Mouse (Mus musculus): ENCODE data around the gene Prc1. TPM values are rescaled to one million over a fixed set of nuclear protein-coding genes. Genes with fewer than 3 reads are reported as not detected.

The Prc1 gene
- total and polyA plus RNA-seq, 2 experiments from 2014 or later = 12.9 to 14.1 TPM

GRCm38 (mm10) chr7:80296462-80296861 lies 2.2 kb downstream of the Prc1 start:
- Histone ChIP-seq H3K4me2 (ENCODE audit: low read depth, low read length, poor library complexity, severe bottlenecking) (no peak overlapping the region), H3K27me3 (ENCODE audit: insufficient read depth, low read length) (no peaks in the 10 kb centered on the region), H3K9ac (replicated peaks; ENCODE audit: low read length, poor library complexity, severe bottlenecking) (no peak overlapping the region), H3K27ac (ENCODE audit: low read depth, low read length) (no peak overlapping the region), H3K4me1 (ENCODE audit: insufficient read depth, low read length) (no peaks in the 10 kb centered on the region), H3K9me3 (ENCODE audit: low read length) (no peaks in the 10 kb centered on the region), H3K4me3 (ENCODE audit: low read depth, low read length) (no peak overlapping the region), H3K36me3 (ENCODE audit: insufficient read depth, low read length) (no peaks in the 10 kb centered on the region)
- ATAC-seq (ENCODE audit: low FRiP score) (no peak), DNase-seq (ENCODE audit: low spot score) (no peak)
- TF ChIP-seq CTCF (IDR thresholded peaks at IDR 0.05) = no peak
- WGBS = 92% methylated on average over 6 of the region's 6 CpGs

DNA sequence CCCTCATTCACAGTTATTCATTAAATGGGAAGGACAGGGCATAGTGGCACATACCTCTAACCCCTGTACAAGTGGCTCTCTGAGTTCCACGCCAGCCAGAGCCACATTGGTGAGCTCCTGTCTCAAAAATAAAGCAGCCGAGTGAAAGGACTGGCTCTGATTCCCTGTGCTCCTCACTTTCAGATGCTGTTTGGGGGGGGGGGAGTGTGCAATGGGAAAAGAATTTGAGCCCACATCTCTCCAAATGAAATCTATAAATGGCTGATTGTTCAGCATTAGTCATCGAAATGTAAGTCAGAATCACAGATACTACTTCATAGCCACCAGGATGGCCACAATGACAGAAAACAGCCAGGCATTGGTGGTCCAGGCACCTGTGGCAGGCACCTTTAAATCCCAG lies 2.8 kb downstream of the Prc1 start:
- H3K4me2 ChIP-seq (ENCODE audit: low read depth, low read length, poor library complexity, severe bottlenecking) = no peak overlapping the region
- no peaks in the 10 kb centered on the region for H3K27me3 ChIP-seq (ENCODE audit: insufficient read depth, low read length)
- WGBS = 81% methylated on average over 3 of the region's 3 CpGs
- H3K4me1 ChIP-seq (ENCODE audit: insufficient read depth, low read length) = no peaks in the 10 kb centered on the region
- DNase-seq (ENCODE audit: low spot score) = no peak
- no peak overlapping the region for H3K4me3 ChIP-seq (ENCODE audit: low read depth, low read length)
- TF ChIP-seq CTCF (IDR thresholded peaks at IDR 0.05) = no peak
- H3K9me3 ChIP-seq (ENCODE audit: low read length) = no peaks in the 10 kb centered on the region
- ATAC-seq (ENCODE audit: low FRiP score) = no peak
- no peaks in the 10 kb centered on the region for H3K36me3 ChIP-seq (ENCODE audit: insufficient read depth, low read length)
- no peak overlapping the region for H3K9ac ChIP-seq (replicated peaks; ENCODE audit: low read length, poor library complexity, severe bottlenecking)
- no peak overlapping the region for H3K27ac ChIP-seq (ENCODE audit: low read depth, low read length)

DNA sequence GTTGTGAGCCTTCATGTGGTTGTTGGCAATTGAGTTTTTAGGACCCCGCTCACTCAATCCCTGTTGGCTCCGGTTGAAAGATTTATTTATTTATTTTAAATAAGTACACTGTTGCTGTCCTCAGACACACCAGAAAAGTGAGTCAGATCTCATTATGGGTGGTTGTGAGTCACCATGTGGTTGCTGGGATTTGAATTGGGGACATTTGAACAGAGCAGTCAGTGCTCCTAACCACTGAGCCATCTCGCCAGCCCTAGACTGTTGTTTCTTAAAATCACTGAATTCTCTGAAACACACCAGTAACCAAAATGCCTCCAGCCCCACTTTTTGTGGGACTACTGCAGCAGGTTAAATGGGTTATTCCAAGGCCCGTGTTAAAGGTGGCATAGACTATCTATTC lies 4.5 kb downstream of the Prc1 start:
- WGBS = 96% methylated on average over 4 of the region's 4 CpGs
- H3K4me2 ChIP-seq (ENCODE audit: low read depth, low read length, poor library complexity, severe bottlenecking) = no peak overlapping the region
- no peaks in the 10 kb centered on the region for H3K4me1 ChIP-seq (ENCODE audit: insufficient read depth, low read length)
- H3K36me3 ChIP-seq (ENCODE audit: insufficient read depth, low read length) = no peaks in the 10 kb centered on the region
- H3K9me3 ChIP-seq (ENCODE audit: low read length) = no peaks in the 10 kb centered on the region
- H3K4me3 ChIP-seq (ENCODE audit: low read depth, low read length) = no peak overlapping the region
- ATAC-seq (ENCODE audit: low FRiP score) (no peak), DNase-seq (ENCODE audit: low spot score) (no peak)
- no peak overlapping the region for H3K9ac ChIP-seq (replicated peaks; ENCODE audit: low read length, poor library complexity, severe bottlenecking)
- H3K27ac ChIP-seq (ENCODE audit: low read depth, low read length) = no peak overlapping the region
- TF ChIP-seq CTCF (IDR thresholded peaks at IDR 0.05) = no peak
- H3K27me3 ChIP-seq (ENCODE audit: insufficient read depth, low read length) = no peaks in the 10 kb centered on the region

- 94% methylated on average over 3 of the region's 3 CpGs for WGBS
- H3K4me3 ChIP-seq (ENCODE audit: low read depth, low read length) = no peak overlapping the region
- no peak for TF ChIP-seq CTCF (IDR thresholded peaks at IDR 0.05)
Observed at GRCm38 (mm10) chr7:80299568-80299967, 5.3 kb downstream of the Prc1 start.

DNA sequence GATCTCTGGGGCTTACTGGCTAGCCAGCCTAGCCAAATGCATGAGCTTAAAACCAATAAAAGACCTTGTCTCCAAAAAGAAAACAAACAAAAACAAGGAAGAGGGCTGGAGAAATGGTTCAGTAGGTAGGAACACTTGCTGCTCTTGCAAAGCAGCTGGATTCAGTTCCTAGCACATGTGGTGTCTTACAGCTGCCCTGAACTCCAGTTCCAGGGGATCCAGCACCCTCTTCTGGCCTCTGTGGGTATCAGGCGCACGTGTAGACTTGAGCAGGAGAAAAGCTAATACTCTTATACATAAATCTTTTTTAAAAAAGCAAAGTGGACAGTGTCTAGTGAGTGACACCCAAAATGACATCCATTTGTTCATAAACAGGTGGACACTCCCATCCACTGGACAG lies 7.3 kb downstream of the Prc1 start:
- WGBS = 87% methylated on average over 2 of the region's 2 CpGs
- no peaks in the 10 kb centered on the region for H3K4me1 ChIP-seq (ENCODE audit: insufficient read depth, low read length)

More at GRCm38 (mm10) chr7:80299568-80299967, 5.3 kb downstream of the Prc1 start:
- no peak for DNase-seq (ENCODE audit: low spot score)
- Histone ChIP-seq H3K9me3 (ENCODE audit: low read length) (no peaks in the 10 kb centered on the region), H3K27ac (ENCODE audit: low read depth, low read length) (no peak overlapping the region), H3K4me1 (ENCODE audit: insufficient read depth, low read length) (no peaks in the 10 kb centered on the region), H3K36me3 (ENCODE audit: insufficient read depth, low read length) (no peaks in the 10 kb centered on the region), H3K4me2 (ENCODE audit: low read depth, low read length, poor library complexity, severe bottlenecking) (no peak overlapping the region), H3K9ac (replicated peaks; ENCODE audit: low read length, poor library complexity, severe bottlenecking) (no peak overlapping the region), H3K27me3 (ENCODE audit: insufficient read depth, low read length) (no peaks in the 10 kb centered on the region)
- no peak for ATAC-seq (ENCODE audit: low FRiP score)

GRCm38 (mm10) chr7:80307766-80308165 lies 13.5 kb downstream of the Prc1 start:
- ATAC-seq (ENCODE audit: low FRiP score) = no peak
- Histone ChIP-seq H3K27me3 (ENCODE audit: insufficient read depth, low read length) (no peaks in the 10 kb centered on the region), H3K36me3 (ENCODE audit: insufficient read depth, low read length) (no peaks in the 10 kb centered on the region), H3K4me1 (ENCODE audit: insufficient read depth, low read length) (no peaks in the 10 kb centered on the region), H3K9me3 (ENCODE audit: low read length) (no peaks in the 10 kb centered on the region), H3K9ac (replicated peaks; ENCODE audit: low read length, poor library complexity, severe bottlenecking) (no peak overlapping the region), H3K27ac (ENCODE audit: low read depth, low read length) (no peak overlapping the region), H3K4me3 (ENCODE audit: low read depth, low read length) (no peak overlapping the region), H3K4me2 (ENCODE audit: low read depth, low read length, poor library complexity, severe bottlenecking) (no peak overlapping the region)
- no peak for DNase-seq (ENCODE audit: low spot score)
- peak; percentile 12; the same call in 1 of the 2 replicates for TF ChIP-seq CTCF (IDR thresholded peaks at IDR 0.05)
- WGBS = 80% methylated on average over 3 of the region's 3 CpGs

More for the DNA sequence above, 7.3 kb downstream of the Prc1 start:
- DNase-seq (ENCODE audit: low spot score) = no peak
- H3K4me3 ChIP-seq (ENCODE audit: low read depth, low read length) = no peak overlapping the region
- H3K9me3 ChIP-seq (ENCODE audit: low read length) = no peaks in the 10 kb centered on the region
- H3K27me3 ChIP-seq (ENCODE audit: insufficient read depth, low read length) = no peaks in the 10 kb centered on the region
- H3K9ac ChIP-seq (replicated peaks; ENCODE audit: low read length, poor library complexity, severe bottlenecking) = no peak overlapping the region
- TF ChIP-seq CTCF (IDR thresholded peaks at IDR 0.05) = 0 out of 2 replicates have a peak, but pooled peaks have one; percentile 14
- no peaks in the 10 kb centered on the region for H3K36me3 ChIP-seq (ENCODE audit: insufficient read depth, low read length)
- ATAC-seq (ENCODE audit: low FRiP score) = no peak
- no peak overlapping the region for H3K4me2 ChIP-seq (ENCODE audit: low read depth, low read length, poor library complexity, severe bottlenecking)
- H3K27ac ChIP-seq (ENCODE audit: low read depth, low read length) = no peak overlapping the region
